Mouse (Mus musculus) adipocyte (in vitro differentiated cells): Measurements from ENCODE around the gene BC017158.
A peak's percentile ranks its signal among the peaks of the same experiment; 100 is the strongest.

ENCODE experiments used
- DNase-seq: peaks from one replicate; pipeline ENCODE4 v3.0.0-alpha.2; 2016; ENCODE audit warnings: low spot score

The BC017158 gene

DNA sequence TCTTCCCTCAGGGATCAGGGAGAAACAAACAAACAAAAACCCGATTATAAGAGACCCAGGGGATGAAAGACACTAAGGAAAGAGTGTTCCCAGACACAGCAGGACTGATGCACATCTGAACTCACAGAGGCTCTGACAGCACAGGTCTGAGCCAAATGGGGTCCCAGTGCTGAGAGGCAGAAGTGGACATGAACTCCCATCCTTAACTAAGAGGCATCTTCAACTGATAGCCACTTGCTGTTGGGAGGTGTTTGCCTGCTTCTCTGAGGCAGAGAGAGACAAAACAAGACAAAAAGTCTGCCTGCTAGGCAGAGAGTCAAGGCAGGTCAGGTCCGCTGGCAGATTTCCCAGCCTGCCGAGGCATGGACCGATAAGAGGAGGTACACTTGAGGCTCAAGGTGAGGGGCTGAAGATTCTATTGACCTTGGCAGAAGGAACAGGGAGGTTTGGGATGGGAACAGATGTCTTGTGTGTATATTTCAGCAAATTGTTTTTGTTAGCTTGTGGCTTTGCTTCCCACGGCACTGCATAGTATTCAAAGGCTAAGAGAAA lies 41.1 kb downstream of the BC017158 start:
- no peak for DNase-seq

DNA sequence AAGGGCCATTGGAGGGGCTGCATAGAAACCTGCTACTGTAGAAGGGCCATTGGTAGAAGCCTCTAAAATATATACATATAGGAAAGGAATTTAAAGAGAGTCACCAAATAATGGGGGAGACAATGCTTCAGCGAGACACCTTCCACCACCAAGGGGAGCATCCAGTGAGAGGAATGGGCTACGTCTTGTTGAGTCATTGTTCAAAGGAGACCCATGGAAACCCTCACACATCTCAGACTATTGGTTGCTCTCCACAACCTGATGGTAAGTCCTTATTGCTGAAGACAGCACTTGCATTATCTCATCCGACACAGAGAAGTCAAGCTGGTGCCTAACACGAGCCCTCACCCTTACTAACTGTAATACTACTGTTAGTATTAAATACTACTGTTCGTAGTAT lies 42.2 kb downstream of the BC017158 start:
- no peak for DNase-seq

DNA sequence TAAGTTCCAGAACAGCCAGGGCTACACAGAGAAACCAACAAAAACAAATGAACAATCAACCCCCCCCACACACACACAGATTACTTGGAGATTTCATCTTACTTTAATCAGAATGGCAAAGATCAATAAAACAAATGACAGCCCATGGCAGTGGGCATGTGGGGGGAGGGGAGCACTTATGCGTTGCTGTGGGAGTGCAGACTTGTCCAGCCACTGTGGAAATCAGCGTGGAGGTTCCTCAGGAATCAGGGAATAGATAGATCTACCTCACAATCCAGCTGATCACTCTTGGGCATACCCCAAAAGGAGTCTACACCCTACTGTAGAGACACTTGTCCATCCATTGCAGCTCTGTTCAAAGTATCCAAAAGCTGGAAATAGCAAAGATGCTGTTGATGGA lies 43.0 kb downstream of the BC017158 start:
- DNase-seq, result no peak

DNA sequence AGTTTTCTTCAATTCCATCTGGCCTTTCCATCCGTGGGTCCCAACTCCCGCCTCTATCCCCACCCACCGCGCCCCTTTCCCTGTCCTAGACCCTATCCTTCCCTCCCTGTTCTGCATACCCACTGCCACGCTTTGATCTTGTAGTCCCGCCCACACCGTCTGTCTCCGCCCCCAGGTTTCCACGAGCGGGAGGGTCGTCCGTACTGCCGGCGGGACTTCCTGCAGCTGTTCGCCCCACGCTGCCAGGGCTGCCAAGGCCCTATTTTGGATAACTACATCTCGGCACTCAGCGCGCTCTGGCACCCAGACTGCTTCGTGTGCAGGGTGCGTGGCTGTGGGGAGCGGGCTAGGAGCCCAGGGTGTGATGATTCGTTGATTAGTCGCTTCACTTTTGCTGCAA lies 45.4 kb downstream of the BC017158 start:
- no peak for DNase-seq

DNA sequence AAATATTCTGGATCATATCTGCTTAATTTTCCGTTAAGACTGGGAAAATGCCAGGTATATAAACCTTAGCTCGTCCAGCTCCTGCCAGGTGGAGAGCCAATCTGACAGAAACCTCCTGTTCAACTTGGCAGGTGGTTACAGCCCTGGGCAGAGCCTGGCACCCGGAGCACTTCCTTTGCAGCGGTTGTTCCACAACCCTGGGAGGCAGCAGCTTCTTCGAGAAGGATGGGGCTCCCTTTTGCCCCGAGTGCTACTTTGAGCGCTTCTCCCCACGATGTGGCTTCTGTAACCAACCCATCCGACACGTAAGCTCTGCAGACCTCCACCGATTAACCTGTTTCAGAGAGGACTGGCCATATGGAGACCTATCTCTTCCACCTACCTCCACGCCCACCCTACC lies 46.0 kb downstream of the BC017158 start:
- DNase-seq, result no peak

DNA sequence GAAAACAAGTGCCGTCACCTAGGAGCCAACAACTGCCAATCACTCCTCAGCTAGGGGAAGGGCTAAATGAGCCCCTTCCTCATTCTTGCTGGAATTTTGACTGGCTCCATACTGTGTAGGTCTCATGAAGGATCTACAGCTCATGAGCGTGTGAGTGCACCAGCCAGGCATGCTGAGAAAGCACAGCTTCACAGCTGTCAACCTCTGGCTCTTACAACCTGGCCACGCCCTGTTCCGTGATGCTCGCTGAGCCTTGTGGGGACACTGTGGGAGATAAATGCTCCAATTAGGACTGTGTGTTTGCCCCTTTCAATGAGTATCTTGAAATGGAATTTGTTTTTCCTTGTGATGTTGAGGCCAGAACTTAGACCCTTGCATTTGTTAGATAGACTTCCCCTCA lies 48.0 kb downstream of the BC017158 start:
- DNase-seq, result no peak

DNA sequence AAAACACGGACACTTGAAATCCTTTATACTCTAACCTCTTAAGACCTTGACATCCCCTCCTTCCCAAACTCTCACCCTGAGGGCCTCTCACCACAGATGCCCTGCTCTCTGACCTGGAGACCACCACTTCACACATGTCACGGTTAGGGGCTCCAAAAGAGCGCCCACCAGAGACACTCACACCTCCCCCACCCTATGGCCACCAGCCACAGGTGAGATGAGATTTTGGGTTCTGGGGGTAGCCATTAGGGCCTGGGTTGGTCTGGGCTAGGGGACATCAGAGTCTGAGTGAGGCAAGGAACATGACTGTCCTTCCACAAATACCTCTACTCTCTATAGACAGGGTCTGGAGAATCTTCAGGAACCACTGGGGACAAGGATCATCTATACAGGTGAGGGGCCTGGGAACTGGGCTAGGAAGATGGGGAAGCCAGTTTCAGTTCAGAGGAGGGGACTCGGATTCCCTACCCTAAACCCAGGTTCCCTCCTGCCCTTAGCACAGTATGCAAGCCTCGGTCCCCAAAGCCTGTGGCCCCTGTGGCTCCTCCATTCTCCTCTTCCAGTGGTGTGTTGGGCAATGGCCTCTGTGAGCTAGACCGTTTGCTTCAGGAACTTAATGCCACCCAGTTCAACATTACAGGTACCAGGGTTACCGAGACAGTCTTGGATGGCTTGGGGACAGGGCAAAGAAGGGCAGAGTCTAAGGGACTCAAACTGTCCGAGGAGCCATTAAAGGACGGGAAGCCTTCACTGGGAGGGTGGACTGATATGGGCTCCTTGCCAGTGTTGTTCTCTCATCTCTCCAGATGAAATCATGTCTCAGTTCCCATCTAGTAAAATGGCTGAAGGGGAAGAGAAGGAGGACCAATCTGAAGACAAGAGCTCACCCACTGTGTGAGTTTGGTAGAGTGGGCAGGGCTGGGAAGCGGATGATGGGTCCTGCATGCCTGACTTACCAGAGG lies 49.6 kb downstream of the BC017158 start:
- DNase-seq, result no peak

DNA sequence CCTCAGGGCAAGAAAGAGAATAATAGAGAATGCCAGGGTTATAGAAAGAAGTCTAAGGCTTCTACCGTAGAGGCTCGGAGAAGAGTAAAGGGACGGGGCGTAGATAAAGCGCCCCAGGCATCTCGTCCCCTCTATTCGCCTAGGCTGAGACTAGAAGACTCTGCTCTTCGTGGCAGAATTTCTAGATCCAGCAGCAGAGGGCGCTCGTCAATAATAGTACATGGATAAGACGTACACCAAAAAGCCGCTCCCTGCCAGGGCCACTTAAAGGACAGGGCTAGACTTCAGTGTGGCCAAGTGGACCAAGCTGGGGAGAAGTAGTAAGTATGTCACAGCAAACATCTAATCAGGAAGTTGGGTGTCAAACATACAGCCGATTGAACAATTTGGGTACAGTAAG lies 50.5 kb downstream of the BC017158 start:
- DNase-seq, result peak; percentile 89

DNA sequence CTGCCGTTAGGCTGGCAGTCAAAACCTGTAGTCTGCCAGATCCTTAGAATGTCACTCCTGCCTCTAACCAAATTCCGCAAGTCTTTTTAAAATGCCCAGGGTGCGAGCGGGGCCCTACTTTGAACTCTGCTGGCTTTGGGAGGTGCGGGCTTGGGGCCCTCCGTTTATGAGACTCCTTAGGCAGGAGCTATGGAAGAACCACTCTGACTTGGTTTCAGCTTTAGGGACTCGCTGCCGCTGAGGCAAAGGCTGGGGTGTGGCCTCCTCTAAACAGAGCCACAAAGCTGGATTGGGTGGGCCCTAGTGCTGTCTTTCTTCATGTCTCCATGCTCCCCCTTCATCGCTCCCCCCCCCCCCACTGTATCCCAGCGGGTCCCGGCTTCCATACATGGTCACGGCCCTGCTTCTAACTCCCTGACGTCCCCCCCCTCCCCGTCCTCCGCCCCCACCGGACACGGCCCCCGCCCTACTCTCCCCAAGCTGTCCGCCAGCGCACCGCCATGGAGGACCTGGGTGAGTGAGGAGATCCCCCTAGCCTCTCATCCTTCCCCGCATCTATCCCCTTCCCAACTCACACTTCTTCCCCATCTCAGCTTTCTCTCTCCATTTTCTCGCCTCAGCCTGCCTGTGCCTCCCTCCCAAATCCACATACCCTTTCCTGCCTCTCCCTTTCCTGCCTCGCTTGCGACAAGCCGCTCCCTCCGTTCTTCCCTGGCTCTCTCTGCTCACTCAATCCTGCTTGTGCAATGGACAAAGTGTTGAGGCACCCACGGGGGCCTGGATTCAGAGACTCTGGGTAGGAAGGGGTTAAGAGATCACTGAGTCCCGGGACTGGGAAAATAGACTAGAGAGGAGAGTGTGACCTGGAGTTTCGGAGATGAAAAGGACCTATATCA lies 51.2 kb downstream of the BC017158 start, which contains the start of gene Tgfb1i1:
TSS of gene Tgfb1i1 (plus strand) at position 317 of the 896 bp plus-strand sequence.
- peak; percentile 54 for DNase-seq

DNA sequence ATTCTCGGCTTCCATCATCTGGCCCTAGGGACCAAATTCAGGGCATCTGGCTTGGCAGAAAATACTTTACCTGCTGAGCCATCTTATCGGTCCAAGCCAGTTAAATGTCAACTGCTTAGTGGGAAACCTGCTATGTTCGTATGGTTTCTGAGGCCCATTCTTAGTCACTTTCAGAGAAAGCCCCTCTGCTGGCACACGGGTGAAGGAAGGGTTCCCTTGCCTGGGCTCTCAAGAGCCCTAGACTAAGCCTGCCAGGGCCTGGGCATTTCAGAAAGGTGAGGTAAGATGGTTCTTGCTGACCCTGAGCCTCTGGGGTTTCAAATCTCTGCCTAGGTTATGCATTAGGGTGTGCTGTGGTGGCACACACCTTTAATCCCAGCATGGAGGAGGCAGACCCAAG lies 52.4 kb downstream of the BC017158 start:
- DNase-seq, result no peak

DNA sequence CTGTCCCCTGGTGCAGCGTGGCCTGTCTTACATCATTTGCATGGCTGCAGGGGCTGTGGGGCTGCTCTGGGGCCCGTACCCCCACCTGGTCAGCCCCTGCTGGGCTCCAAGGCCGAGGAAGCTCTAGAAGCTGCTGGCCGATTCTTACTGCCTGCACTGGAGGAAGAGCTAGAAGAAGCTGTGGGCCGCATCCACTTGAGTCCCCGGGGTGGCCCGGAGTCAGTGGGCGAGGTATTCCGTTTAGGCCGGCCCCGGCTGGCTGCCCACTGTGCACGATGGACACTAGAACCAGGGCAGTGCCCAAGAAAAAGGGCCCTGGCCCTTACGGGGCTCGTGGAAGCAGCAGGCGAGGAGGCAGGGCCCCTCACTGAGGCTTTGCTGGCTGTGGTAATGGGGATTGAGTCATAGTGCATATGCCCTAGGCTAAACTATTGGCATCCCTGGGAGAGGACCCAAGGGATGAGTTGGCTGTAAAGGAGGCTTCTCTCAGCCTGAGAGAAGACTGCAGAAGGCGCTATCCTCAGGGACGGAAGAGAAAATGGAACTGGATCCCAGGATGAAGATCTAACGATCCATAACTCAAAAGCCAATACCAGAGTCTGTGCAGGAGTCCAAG lies 53.5 kb downstream of the BC017158 start:
- DNase-seq, result no peak

DNA sequence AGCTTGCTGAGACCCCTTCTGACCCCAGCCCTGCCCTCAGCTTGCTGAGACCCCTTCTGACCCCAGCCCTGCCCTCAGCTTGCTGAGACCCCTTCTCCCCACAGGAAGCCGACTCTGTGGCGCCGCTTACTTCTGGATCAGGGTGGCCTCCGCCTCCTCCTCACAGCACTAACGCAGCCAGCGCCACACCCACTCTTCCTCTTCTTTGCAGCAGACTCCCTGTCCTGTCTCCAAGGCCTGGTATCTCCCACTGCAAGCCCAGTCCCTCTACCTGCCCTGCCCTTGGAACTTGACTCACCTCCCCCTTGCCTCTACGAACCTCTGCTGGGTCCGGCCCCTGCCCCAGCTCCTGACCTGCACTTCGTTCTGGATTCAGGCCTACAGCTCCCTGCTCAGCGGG lies 54.0 kb downstream of the BC017158 start:
- no peak for DNase-seq

DNA sequence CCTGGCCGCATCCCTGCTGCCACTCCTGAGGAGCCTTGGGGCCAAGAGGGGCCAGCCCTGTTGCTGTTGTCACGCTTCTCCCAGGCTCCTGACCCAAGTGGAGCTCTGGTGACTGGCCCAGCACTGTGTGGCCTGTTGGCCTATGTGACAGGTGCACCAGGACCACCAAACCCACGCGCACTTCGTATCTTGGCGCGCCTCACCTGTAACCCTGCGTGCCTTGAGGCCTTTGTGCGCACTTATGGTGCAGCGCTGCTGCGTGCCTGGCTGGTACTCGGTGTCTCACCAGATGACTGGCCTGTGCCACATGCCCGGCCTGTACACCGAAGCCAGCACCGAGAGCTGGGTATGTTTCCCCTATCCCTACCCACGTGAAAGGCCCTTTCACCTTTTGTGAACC lies 55.6 kb downstream of the BC017158 start:
- no peak for DNase-seq

DNA sequence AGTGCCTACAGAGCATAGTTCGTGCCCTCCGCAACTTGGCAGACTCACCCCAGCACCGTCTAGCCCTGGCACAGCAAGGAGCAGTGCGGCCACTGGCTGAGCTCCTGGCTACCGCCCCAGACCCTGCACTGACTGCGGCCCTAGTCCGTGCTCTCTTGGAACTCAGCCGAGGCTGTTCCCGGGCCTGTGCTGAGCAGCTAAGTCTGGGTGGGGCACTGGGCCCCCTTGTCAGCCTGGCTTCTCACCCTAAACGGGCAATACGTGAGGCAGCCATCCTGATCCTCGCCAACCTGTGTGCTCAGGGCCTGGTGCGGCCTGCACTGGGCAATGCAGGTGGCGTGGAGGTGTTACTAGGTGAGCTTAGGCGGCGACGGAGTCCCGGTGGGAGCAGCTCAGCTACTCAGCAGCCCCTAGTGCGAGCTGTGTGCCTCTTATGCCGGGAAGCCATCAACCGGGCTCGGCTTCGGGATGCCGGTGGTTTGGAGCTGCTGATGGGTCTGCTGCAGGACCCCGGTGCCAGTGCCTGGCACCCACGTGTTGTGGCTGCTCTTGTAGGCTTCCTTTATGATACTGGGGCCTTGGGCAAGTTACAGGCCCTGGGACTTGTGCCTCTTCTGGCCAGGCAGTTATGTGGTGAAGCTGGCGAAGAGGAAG lies 57.7 kb downstream of the BC017158 start:
- peak; percentile 18 for DNase-seq

DNA sequence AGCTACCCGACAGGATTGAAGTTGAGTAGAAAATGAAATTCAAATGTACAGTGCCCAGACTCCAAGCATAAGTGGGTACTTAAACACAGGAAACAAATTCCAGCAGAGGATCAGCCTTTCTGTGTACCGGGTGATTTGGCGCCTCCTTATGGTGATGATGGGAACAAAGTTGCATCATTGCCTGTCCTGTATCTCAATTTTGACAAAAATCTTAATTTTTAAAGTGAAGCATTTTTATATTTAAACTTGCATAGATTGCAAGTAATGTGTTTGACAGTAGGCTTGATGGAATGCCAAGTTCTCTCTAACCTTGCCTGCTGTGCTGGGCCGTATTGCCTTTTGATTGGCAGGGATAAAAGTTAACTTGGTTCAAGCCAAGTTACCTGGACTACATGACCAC lies 59.0 kb downstream of the BC017158 start:
- peak; percentile 68 for DNase-seq

DNA sequence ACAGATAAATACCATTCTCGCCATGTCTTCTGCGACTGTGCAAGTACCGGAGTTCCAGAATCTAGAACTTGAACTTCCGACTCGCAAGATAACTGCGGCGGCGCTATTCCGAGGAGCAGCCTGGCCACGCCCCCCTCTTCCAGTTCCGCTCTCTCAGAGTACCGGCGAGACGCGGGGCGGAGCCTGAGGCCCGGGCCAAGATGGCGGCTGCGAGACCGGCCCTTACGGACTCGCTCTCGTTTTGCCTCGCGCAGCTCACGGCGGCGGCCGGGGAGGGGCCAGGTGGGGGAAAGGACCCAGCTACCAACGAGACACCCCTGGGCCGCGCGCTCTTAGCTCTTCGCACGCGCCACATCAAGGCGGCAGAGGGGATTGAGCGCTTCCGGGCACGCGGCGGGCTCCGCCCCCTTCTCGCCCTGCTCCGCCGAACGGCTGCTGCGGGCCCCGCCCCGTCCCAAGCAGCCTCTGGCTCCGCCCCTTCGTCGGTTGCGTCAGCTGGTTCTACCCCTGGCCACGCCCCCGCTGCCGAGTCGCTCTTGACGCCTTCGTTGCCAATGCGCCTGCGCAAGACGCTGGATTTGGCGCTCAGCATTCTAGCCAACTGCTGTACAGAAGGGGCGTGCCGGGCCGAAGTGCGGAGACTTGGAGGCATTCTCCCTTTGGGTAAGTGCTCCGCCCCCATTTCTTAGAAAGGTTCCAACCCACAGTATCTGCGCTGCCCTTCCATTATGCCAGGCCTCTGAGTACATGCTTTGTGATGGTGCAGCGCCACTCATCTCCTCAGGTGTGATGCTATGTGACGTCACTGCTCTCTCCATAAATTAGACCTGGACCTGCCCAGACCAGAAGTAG lies 59.8 kb downstream of the BC017158 start, which contains the start of gene 9130023H24Rik:
TSS of gene 9130023H24Rik (minus strand) at position 105 of the 852 bp plus-strand sequence.
- DNase-seq, result peak; percentile 98

DNA sequence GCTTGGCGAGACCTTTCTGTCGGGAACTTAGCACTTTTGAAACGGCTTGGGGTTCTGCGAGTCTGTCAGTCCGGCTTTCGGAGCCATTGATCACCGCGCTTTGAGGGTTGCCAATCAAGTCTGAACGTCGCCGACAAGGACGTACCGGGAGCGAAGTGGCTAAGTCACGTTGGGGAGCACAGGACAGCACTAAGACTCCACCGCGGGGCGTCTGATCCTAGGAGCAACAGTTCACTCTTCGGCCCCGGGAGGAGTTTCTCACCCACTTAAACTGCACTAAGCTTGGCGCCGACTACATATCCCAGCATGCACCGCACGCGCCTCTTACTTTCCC lies 60.4 kb downstream of the BC017158 start:
- DNase-seq, result no peak

DNA sequence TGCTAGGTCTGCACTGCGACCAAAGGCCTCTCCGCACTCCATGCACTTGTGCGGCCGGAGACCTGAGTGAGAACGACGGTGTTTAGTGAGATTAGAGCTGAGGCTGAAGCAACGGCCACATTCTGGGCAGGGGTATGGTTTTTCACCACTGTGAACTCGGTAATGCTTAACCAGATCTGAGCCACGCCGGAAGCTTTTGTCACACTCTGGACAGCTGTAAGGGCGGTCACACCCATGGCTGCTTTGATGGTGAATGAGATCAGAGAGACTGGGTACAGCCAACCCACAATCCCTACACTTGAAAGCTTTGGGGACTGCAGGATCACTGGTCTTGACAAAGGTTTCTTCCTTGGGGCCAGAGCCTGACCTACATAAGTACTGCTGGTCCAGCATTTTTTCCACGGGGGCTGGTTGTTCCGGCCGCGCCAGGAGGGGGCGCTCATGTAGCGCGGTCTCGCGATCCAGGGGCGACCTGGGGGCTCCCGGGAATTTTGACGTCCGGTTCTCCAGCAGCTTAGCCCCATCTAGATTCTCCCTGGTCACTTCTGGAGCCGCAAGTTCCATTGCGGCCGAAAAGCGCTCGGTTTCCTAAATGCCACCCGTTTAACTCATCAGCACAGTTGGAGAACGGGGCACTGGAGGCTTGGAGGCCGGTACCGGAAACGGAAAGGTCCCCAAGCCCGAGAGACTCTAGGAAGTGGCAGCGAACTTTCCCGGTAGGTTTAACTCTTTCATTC lies 60.9 kb downstream of the BC017158 start, which contains the start of gene Armc5:
TSS of gene Armc5 (plus strand) at position 487 of the 737 bp plus-strand sequence.
- peak; percentile 77 for DNase-seq

DNA sequence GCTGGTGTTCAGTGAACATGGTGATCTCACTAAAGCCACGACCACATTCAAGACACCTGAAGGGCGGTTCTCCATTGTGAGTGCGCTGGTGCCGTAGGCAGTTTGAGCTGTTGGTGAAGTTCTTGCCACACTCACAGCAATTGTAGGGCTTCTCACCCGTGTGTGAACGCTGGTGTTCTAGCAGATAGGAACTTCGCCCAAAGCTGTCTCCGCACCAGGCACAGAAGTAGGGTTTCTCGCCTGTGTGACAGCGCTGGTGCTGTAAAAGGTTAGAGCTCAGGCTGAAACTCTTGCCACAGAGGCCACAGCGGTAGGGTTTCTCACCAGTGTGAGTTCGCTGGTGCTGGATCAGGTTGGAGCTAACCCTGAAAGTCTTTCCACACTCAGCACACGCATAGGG lies 61.5 kb downstream of the BC017158 start:
- no peak for DNase-seq

DNA sequence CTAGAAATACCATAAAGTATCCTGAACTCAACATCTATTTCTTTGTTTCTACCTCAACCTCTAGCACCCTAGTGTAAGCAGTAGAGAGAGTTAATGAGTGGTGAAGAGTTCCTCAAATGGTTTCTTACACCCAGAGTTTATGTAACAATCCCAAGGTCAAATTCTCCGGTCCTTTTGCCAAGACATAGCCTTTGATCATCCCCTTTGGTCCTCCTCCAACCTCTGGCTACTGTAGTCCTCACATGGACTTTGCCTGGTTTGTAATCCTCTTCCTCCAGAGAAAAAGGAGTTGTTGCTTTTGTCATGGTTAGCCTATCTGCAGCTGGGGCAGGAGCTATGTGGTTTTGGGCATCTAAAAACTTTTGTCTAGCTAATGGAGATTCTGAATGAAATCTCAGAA lies 62.5 kb downstream of the BC017158 start:
- no peak for DNase-seq
